Mouse (Mus musculus) forelimb bud, embryonic 11.5 days (tissue): ENCODE data around the gene Gbgt1.

ENCODE experiments used
- DNase-seq: peaks from one replicate; pipeline ENCODE4 v3.0.0-alpha.2; 2012; ENCODE audit warnings: low read depth, low spot score

Gene Gbgt1

GRCm38 (mm10) chr2:28528354-28528730 is 31.7 kb downstream of the Gbgt1 start:
- DNase-seq, result no peak

DNA sequence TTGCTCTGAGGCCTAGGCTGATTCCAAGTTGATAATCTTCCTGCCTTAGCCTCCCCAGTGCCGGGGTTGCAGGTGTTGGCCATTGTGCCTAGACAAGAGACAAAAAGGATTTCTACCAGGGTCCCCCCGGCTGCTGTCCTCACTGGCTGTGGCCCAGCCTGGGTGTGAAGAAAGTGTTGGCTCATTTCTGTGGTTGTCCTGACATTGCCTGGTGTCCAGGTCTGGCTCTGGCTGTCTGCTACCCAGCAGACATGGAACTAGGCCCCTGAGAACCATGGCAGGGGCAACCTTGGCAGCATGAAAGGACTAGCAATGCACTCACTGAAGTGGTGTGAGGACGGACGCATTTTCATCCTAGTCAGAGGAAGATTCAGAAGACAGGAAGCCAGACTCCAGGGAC is 33.2 kb downstream of the Gbgt1 start:
- no peak for DNase-seq

DNA sequence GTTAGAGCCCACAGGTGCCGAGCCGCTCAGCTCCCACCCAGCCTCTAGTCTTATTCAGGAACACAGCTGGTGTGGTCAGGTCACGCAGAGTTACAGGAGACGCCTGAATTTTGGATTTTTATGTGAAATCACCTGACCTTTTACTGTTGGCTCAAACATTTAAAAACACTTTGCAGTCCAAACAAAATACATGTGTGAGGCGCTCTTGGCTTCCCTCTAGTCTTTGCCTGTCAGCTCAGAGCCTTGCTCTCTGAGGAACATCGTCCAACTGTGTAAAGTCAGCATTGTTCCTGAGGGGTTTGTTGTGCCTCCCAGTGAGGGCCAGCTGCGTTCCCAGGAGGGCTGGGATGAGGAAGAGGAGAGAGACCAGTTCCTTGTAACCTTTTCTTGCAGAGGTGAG is 33.6 kb downstream of the Gbgt1 start:
- DNase-seq, result no peak

DNA sequence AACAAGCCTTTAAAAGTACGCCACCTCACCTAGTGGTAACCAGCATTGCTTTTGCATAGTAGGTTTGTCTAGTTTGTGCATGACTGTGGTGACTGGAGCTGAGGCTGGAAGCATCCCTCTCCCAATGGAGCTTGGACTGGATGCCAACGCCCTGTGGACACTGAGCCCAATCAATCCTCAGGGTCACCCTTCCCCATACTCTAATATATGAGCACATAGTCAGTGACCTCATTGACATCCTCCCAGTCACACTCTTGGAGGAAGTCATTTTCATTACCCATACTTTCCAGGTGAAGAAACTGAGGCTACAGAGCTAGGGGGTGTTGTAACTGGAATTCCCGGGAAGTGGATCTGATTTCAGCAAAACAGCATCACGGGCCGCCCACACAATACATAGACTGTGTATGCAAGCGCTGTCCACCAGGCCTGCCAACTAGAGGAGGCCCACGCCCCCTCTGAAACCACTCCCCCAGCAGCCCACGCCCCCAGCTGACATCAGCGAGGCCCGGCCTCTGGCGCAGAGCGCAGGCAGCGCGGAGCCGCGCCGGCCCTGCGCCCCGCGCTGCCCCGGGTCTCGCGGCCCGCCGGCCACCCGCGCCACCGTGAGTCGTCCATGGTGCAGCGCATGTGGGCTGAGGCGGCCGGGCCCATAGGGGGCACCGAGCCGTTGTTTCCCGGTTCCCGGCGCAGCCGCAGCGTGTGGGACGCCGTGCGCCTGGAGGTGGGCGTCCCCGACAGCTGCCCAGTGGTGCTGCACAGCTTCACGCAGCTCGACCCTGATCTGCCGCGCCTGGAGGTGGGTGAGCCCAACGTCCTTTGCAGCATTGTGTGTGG is 36.5 kb downstream of the Gbgt1 start:
- peak; percentile 88 for DNase-seq

DNA sequence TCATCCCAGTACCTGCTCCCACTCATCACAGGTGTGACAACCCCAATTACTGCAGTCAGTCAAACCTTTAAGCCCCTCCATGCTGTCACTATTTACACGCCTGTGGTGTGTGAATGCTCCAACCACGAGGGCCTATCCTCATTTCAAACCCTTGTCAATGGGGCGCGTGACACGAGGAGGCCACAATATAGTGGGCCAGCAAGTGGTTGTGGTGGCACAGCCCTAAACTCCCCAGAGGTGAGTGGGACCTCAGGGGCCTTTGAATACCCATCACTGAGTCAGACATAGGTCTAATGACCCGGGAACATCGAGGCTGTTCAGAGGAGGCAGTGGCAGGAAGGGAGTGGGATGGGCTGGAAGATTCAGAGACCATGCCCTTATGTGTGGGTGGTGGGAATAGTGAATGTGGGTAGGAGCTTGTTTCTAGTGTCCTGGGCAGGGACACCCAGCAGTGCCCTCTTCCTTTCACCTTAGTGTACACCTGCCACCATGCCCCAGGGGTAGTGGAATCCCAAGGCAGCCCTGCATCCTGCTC is 37.3 kb downstream of the Gbgt1 start:
- no peak for DNase-seq

- peak; percentile 67 for DNase-seq
These were observed 38.0 kb downstream of the Gbgt1 start for GRCm38 (mm10) chr2:28534436-28535262.

GRCm38 (mm10) chr2:28535263-28535540 is 38.5 kb downstream of the Gbgt1 start:
- DNase-seq, result no peak

DNA sequence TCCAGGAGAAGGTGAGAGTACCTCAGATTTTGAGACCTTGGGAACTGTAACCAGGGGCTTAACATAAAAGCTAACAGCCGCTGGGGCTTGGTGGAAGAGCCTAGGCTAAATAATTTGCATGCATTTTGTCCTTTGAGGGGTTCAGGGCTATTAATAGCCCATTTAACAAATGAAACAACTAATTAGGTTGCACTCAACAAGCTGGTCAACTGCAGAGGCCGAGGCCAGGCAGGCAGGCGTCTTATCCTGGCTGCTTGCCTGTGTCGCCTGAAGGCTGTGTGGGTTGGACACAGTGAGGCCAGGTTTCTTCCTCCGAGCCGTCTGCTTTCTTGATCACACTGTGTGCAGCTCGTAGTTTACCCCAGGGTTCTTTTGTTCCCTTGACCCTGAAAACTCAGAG is 39.0 kb downstream of the Gbgt1 start:
- DNase-seq, result no peak

DNA sequence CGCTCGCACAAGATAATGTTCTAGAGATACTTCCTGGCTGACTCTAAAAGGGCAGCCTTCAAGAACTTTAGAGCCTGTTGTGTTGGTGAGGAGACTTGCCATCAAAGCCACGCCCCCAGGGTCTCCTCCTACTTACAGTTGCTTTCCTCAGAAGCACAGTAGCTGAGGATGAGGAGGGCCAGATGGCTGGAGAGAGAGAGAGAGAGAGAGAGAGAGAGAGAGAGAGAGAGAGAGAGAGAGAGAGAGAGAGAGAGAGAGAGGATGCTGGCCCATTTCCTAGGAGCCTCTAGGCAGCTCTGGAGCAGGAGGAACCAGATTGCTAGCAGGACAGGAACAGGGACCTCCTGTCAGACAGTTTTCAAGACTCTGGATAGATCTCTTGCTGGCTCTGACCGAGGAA is 39.5 kb downstream of the Gbgt1 start:
- no peak for DNase-seq

GRCm38 (mm10) chr2:28536766-28537633 is 40.3 kb downstream of the Gbgt1 start:
- DNase-seq, result no peak

DNA sequence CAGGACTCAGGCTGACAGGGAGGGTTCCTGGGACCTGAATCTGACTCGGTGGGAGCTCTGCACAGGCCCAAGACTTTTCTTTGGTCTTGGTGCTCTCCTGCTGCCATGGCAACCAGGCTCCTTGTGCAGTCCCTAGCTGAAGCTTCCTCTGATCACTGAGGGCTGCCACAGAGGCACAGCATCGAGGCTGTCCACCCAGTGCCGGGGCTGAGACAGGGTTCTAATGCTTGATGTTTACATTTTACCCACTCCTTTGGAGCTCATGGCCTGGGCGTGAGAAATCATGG is 40.9 kb downstream of the Gbgt1 start:
- DNase-seq, result no peak

DNA sequence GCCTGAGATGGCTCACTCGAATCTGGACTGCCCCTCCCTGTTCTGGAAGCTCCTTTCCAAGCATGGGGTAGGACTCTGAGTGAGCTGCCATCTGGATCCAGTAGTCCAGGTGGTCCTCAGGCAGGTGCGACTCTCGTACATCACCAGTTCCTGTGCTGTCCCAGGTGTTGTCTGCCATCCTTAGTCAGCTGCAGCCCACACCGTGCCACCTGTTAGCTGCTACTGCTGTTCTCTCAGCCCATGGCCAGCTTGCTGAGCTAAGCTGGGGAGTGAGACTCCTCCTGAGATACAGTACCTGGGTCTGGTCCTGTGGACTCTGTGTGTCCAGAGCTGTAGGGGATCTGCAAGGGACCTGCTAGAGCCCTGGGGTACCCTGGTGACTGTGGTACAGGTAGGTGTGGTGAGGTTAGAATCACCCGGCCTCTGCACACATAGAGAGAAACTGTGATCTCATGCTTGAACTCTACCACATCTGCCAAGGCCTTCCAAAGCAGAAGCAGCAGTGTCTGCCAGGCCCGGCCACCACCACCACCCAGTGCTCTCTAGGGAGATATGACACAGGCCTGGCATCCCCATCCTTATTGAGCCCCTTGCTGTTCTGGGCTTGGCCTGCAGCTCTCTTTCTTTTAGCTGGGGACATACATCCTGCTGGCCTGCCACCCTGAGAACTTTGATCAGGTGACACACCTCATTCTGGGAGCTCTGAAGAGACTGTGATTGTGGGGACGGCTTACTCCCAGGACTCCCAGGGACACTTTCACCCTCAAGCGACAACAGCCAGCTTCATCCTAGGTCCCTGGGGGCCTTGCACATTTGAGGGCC is 41.5 kb downstream of the Gbgt1 start:
- no peak for DNase-seq

DNA sequence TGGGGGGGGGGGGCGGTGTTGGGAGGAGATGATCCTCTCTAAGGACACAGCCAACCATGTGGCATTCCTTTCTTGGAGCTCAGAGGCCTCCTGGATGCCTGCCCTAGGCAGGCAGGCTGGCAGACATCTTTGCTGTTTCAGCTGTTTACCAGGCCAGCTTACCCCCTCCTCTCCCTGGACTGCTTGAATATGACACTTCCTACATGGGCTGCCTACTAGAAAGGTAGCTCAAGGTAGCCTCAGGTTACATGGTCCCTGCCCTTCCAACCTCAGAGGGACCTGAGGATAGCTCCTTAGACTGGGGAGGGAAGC is 42.1 kb downstream of the Gbgt1 start:
- DNase-seq, result no peak

- DNase-seq, result no peak
These were observed 42.5 kb downstream of the Gbgt1 start for GRCm38 (mm10) chr2:28539206-28539605.

DNA sequence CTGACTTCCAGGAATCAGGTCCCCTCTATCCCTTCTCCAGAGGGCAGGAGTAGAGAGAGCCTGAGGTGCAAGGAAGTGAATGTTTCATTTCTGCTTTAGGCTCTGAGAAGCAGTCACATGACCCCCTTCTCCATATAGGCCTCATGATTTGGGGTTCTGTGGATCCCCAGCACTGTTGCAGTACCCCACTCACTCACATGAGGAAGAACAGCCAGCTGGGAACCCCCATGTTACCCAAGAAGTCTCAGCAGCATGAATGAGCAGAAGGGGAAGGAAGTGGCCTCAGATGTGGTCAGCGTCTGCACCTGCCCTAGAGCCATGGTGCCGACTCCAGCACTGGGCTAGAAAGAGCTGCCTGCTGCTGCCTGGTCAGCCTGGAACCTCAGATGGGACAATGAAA is 43.3 kb downstream of the Gbgt1 start:
- no peak for DNase-seq

- DNase-seq, result no peak
These were observed 44.0 kb downstream of the Gbgt1 start for GRCm38 (mm10) chr2:28540587-28541227.

GRCm38 (mm10) chr2:28543894-28544293 is 47.2 kb downstream of the Gbgt1 start:
- DNase-seq, result no peak

DNA sequence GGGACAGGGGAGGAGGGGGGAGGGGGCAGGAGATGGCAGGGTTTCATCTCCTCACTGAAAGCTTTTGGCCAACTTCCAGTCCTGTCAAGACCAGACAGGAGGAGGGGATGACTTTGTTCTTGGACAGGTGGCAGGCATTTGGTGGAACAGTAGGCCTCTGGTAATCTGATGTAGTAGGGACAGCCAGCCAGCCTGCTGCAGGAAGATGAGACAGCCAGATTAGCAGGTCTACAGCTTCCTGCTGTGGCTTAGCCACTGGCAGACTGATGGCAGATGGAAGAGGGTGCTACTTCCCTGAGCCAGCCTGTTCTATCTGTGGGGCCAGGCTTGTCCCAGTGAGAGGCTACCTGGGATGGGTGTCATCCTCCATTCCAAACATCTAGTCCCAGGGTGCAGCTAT is 49.3 kb downstream of the Gbgt1 start:
- no peak for DNase-seq

DNA sequence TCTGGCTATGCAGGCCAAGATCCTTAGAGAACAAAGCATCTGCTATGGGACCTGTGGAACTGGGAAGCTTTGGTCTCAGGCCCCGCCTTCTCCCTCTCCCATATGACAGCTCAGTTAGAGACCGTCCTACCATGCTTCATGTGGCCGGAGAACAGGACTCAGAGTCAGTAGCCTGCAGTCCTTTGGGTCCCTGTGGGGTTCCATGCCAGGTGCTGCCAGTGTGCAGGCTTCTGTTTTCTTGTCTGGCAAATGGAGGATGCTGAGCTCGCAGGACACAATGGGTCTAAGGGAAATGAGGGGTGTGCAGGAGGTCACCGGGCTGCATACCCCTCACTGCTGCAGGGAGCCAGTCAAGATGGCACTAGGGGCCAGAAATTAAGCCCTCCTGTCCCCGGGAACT is 49.9 kb downstream of the Gbgt1 start:
- no peak for DNase-seq

DNA sequence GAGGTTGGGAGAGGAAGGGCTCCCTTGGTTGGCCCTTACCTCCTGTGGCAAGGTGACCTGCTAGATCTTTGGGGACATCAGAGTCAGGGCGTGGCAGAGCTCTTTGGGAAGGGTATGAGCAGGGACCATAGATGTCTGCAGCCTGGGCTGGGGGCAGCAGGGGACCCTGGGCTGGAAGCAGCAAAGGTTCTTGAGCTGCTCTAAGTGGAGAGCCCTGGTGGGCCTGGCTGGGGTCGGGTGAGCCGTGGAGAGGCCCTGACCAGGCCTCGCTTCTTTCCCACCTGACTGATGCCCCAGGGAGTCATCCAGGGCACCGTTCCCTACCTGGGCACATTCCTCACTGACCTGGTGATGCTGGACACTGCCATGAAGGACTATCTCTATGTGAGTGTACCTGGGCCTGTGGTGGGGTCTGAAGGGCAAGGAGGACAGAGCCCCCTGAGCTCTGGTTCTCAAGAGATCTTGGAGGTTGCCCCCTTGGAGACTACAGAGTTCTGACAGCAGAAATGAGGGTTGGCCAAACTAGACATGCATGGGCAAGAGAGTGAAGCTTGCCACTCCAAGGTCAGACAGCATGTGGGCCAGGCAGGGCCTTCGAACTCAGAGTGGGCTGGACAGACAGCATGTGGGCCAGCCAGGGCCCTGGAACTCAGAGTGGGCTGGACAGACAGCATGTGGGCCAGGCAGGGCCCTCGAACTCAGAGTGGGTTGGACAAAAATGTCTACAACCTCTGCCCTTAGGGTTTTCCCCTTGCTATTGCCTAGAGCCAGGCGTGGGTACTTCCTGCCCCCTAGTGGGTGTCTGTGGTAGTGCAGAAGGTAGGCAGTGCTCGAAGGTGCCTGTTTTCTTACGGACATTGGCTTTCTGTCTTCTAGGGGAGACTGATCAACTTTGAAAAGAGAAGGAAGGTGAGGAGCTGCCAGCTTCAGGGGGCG is 50.8 kb downstream of the Gbgt1 start:
- peak; percentile 84 for DNase-seq
